Mouse (Mus musculus): ENCODE measurements at regions not wholly inside any gene's neighbourhood (a gene's known extent, or its start where the extent isn't known, plus 50 kb on each side); places are given as distances from the start of the nearest gene placed in this dataset.

DNA sequence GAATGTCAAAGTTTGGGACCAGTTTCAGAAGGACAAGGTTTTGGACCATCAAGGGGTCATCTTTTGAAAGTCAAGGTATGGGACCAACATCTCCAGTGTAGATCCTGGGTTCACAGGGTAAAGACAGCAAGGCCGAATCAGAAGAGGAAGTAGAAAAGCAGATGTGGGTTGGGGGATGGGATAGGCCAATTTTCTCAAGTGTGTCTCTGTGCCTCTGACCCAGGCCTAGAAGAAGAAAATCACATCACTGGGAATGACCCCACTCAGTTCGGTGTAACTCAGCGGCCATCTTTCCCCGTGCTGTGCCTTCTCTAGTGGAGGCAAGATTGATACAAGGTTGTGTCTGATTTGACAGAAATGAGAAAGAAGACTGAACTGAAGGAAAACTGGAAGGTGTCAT, 195.5 kb downstream of the Insig2 start:
- Histone ChIP-seq H3K36me3 (replicated peaks) (no peaks in the 10 kb centered on the region), H3K9me3 (replicated peaks) (peaks cover 42% of the 10 kb centered on the region), H3K4me3 (ENCODE audit: low read depth, low read length) (no peak overlapping the region), H3K4me1 (ENCODE audit: insufficient read depth, low read depth, low read length) (no peaks in the 10 kb centered on the region), H3K27me3 (ENCODE audit: insufficient read depth, low read length) (no peaks in the 10 kb centered on the region)
- DNase-seq (ENCODE audit: low spot score) (no peak), ATAC-seq (ENCODE audit: extremely low read depth, insufficient number of reproducible peaks, low FRiP score, poor library complexity, severe bottlenecking) (no peak)
- TF ChIP-seq TAL1 (conservative IDR thresholded peaks at IDR 0.05; ENCODE audit: low read depth, low read length) = no peak
- TF ChIP-seq GATA1 (IDR thresholded peaks at IDR 0.05; ENCODE audit: borderline replicate concordance, low read length) = no peak
- no peak for TF ChIP-seq POLR2AphosphoS5 (IDR thresholded peaks at IDR 0.05; ENCODE audit: insufficient replicate concordance, low read depth, low read length)
- TF ChIP-seq GATA2 (IDR thresholded peaks at IDR 0.05; ENCODE audit: borderline replicate concordance, low read depth, low read length) = no peak
- no peak for TF ChIP-seq CTCF (IDR thresholded peaks at IDR 0.05; ENCODE audit: low read depth, low read length)

DNA sequence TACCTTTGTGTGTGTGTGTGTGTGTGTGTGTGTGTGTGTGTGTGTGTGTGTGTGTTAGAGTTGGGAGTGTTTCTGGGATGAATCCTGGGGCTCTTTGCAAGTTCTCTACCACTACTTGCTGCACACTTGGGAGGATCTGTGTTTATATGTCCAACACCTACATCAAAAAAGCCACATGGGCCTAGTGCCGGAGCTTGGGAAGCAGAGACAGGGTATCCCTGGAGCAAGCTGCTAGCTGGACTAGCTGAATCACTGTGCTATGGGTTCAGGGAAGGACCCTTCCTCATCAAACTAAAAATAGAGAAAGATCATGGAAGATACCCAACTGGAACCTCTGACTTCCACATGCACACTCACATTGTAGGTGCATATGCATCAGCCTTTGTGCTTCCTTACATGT, 187.4 kb downstream of the Insig2 start:
- peaks cover 38% of the 10 kb centered on the region for H3K9me3 ChIP-seq (replicated peaks)
- H3K4me3 ChIP-seq (ENCODE audit: low read depth, low read length) = no peak overlapping the region
- no peak for ATAC-seq (ENCODE audit: extremely low read depth, insufficient number of reproducible peaks, low FRiP score, poor library complexity, severe bottlenecking)
- no peak for DNase-seq (ENCODE audit: low spot score)
- H3K36me3 ChIP-seq (replicated peaks) = no peaks in the 10 kb centered on the region
- H3K4me1 ChIP-seq (ENCODE audit: insufficient read depth, low read depth, low read length) = no peaks in the 10 kb centered on the region
- H3K27me3 ChIP-seq (ENCODE audit: insufficient read depth, low read length) = no peaks in the 10 kb centered on the region
- TF ChIP-seq GATA2 (IDR thresholded peaks at IDR 0.05; ENCODE audit: borderline replicate concordance, low read depth, low read length) (no peak), TAL1 (conservative IDR thresholded peaks at IDR 0.05; ENCODE audit: low read depth, low read length) (no peak)

DNA sequence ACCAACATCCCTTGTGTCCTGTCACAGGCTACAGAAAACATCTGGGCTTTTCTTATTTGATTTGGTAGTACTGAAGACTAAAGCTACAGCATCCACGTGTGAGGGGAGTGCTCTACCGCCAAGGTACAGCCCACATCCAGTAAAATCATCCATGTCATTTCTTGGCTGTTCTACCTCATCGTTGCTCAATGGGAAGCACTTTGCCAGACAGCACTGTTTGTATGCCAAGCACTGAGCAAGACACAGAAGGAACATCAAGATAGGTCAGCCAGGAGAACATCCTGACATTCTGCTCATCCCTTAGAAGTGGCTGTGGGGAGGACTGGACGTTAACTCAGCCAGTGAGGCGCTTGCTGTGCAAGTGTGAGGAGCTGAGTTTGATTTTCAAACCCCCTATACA, 178.9 kb downstream of the Insig2 start:
- TF ChIP-seq TAL1 (conservative IDR thresholded peaks at IDR 0.05; ENCODE audit: low read depth, low read length) (no peak), GATA2 (IDR thresholded peaks at IDR 0.05; ENCODE audit: borderline replicate concordance, low read depth, low read length) (no peak), POLR2AphosphoS5 (IDR thresholded peaks at IDR 0.05; ENCODE audit: insufficient replicate concordance, low read depth, low read length) (no peak), GATA1 (IDR thresholded peaks at IDR 0.05; ENCODE audit: borderline replicate concordance, low read length) (no peak), CTCF (IDR thresholded peaks at IDR 0.05; ENCODE audit: low read depth, low read length) (no peak)
- Histone ChIP-seq H3K9me3 (replicated peaks) (peaks cover 30% of the 10 kb centered on the region), H3K4me3 (ENCODE audit: low read depth, low read length) (no peak overlapping the region), H3K27me3 (ENCODE audit: insufficient read depth, low read length) (no peaks in the 10 kb centered on the region), H3K4me1 (ENCODE audit: insufficient read depth, low read depth, low read length) (no peaks in the 10 kb centered on the region), H3K36me3 (replicated peaks) (no peaks in the 10 kb centered on the region)
- ATAC-seq (ENCODE audit: extremely low read depth, insufficient number of reproducible peaks, low FRiP score, poor library complexity, severe bottlenecking) (no peak), DNase-seq (ENCODE audit: low spot score) (no peak)

DNA sequence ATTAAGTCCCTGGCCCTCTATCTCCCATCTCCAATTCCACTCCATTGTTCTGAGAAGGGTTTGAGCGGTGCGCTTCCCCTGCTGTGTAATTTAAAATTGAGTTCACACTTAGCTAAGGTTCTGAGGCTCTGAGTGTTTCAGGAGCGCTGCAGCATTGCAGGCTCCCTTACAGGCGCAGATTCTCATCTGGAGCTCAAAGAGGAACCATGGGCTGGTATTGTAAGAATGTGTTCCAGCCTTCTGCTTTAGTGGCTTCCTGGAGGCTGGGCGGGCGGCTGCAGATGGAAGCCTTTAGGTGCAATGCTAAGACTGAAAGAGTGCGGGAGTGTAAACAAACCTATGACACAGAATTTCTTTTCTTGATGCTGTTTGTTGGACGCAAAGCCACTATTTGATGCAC, 177.8 kb downstream of the Insig2 start:
- Histone ChIP-seq H3K27me3 (ENCODE audit: insufficient read depth, low read length) (no peaks in the 10 kb centered on the region), H3K9me3 (replicated peaks) (peaks cover 31% of the 10 kb centered on the region), H3K4me1 (ENCODE audit: insufficient read depth, low read depth, low read length) (no peaks in the 10 kb centered on the region), H3K4me3 (ENCODE audit: low read depth, low read length) (no peak overlapping the region), H3K36me3 (replicated peaks) (no peaks in the 10 kb centered on the region)
- ATAC-seq (ENCODE audit: extremely low read depth, insufficient number of reproducible peaks, low FRiP score, poor library complexity, severe bottlenecking) (no peak), DNase-seq (ENCODE audit: low spot score) (no peak)
- TF ChIP-seq TAL1 (conservative IDR thresholded peaks at IDR 0.05; ENCODE audit: low read depth, low read length) (no peak), POLR2AphosphoS5 (IDR thresholded peaks at IDR 0.05; ENCODE audit: insufficient replicate concordance, low read depth, low read length) (no peak), GATA2 (IDR thresholded peaks at IDR 0.05; ENCODE audit: borderline replicate concordance, low read depth, low read length) (no peak), CTCF (IDR thresholded peaks at IDR 0.05; ENCODE audit: low read depth, low read length) (no peak), GATA1 (IDR thresholded peaks at IDR 0.05; ENCODE audit: borderline replicate concordance, low read length) (no peak)

DNA sequence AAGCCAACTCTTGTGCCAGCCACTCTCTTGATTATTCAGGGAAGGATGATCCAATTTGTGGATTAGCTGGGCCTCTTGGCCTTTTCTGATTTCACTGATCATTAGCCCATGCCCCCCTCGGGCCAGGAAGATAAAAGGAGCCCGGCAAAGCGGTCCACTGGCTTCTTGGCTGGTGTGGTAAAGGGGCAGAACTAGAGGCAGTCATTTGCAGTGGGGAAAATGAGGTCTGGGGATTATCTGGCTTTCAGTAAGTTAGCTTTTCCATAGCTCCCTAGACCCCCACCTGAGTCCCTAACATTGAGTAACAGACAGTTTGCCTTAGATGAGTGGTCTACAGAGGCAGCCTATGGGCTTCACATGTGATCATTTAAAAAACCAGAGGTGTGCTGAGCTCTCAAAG, 163.7 kb downstream of the Insig2 start:
- peaks cover 48% of the 10 kb centered on the region for H3K9me3 ChIP-seq (replicated peaks)
- no peaks in the 10 kb centered on the region for H3K27me3 ChIP-seq (ENCODE audit: insufficient read depth, low read length)
- TF ChIP-seq CTCF (IDR thresholded peaks at IDR 0.05; ENCODE audit: low read depth, low read length) = no peak
- TF ChIP-seq POLR2AphosphoS5 (IDR thresholded peaks at IDR 0.05; ENCODE audit: insufficient replicate concordance, low read depth, low read length) = no peak
- no peak for TF ChIP-seq GATA1 (IDR thresholded peaks at IDR 0.05; ENCODE audit: borderline replicate concordance, low read length)
- no peak for TF ChIP-seq TAL1 (conservative IDR thresholded peaks at IDR 0.05; ENCODE audit: low read depth, low read length)
- TF ChIP-seq GATA2 (IDR thresholded peaks at IDR 0.05; ENCODE audit: borderline replicate concordance, low read depth, low read length) = no peak
- H3K4me1 ChIP-seq (ENCODE audit: insufficient read depth, low read depth, low read length) = no peaks in the 10 kb centered on the region
- no peak overlapping the region for H3K4me3 ChIP-seq (ENCODE audit: low read depth, low read length)
- ATAC-seq (ENCODE audit: extremely low read depth, insufficient number of reproducible peaks, low FRiP score, poor library complexity, severe bottlenecking) = no peak
- no peaks in the 10 kb centered on the region for H3K36me3 ChIP-seq (replicated peaks)
- no peak for DNase-seq (ENCODE audit: low spot score)

DNA sequence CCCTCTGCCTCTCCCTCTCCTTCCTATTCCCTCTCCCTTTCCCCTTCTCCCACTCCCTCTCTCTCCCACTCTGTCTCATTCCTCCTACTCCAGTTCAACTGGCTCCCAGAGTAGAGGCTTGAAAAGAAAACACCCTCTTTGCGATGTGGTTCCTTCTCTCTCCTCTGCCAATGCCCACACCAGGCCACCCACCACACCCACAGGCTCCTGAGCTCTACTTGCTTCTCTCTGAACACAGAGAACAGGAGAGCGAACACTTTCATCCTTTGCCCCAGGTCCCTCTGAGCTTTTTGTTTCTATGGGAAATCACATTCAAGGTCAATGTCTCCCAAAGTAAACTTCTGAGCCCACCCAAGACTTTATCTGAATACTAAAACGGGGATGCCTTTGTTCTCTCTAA, 155.8 kb downstream of the Insig2 start:
- Histone ChIP-seq H3K4me1 (ENCODE audit: insufficient read depth, low read depth, low read length) (no peaks in the 10 kb centered on the region), H3K9me3 (replicated peaks) (peaks cover 37% of the 10 kb centered on the region), H3K4me3 (ENCODE audit: low read depth, low read length) (no peak overlapping the region), H3K27me3 (ENCODE audit: insufficient read depth, low read length) (no peaks in the 10 kb centered on the region), H3K36me3 (replicated peaks) (no peaks in the 10 kb centered on the region)
- no peak for DNase-seq (ENCODE audit: low spot score)
- no peak for ATAC-seq (ENCODE audit: extremely low read depth, insufficient number of reproducible peaks, low FRiP score, poor library complexity, severe bottlenecking)
- TF ChIP-seq GATA2 (IDR thresholded peaks at IDR 0.05; ENCODE audit: borderline replicate concordance, low read depth, low read length) (no peak), GATA1 (IDR thresholded peaks at IDR 0.05; ENCODE audit: borderline replicate concordance, low read length) (no peak), CTCF (IDR thresholded peaks at IDR 0.05; ENCODE audit: low read depth, low read length) (no peak), TAL1 (conservative IDR thresholded peaks at IDR 0.05; ENCODE audit: low read depth, low read length) (no peak)

Data from G1E (cell line).